Mouse (Mus musculus): ENCODE results near the gene Gm26620. TPM values are rescaled to one million over a fixed set of nuclear protein-coding genes. Genes with fewer than 3 reads are reported as not detected.

Gene Gm26620
- 0.37 TPM in 1 of 2 replicates, not detected in the other for polyA plus RNA-seq (2014; fragmentation: Nextera tagmentation; extraction: Ambion mirVana)

GRCm38 (mm10) chr1:170884978-170885561, at the start of gene Gm26620, which contains the start of gene Dusp12:
Gm26620 (plus strand) TSS chr1:170885065.
Dusp12 (minus strand) TSS chr1:170885540.
- H3K4me2 ChIP-seq (ENCODE audit: low read depth, low read length, severe bottlenecking), result peak within 1 kb of the TSS; percentile 73
- peak within 1 kb of the TSS; percentile 93 for H3K4me3 ChIP-seq (ENCODE audit: low read depth, low read length)
- H3K36me3 ChIP-seq (ENCODE audit: control insufficient read depth, insufficient read depth, low read length), result no peaks in the 10 kb centered on the region
- H3K9ac ChIP-seq (ENCODE audit: low read length), result peak within 1 kb of the TSS; percentile 86
- H3K4me1 ChIP-seq (replicated peaks; ENCODE audit: control insufficient read depth, insufficient read depth, low read length), result no peaks in the 10 kb centered on the region
- peak; percentile 91 for ATAC-seq (replicated peaks; ENCODE audit: low FRiP score)
- DNase-seq (ENCODE audit: low spot score), result peak; percentile 91
- under 1% methylated on average over 46 of the region's 46 CpGs for WGBS
- no peaks in the 10 kb centered on the region for H3K9me3 ChIP-seq (ENCODE audit: control insufficient read depth, low read length)
- H3K27me3 ChIP-seq (ENCODE audit: control insufficient read depth, insufficient read depth, low read length), result no peaks in the 10 kb centered on the region
- peak within 1 kb of the TSS; percentile 15; the same call in 1 of the 2 replicates for H3K27ac ChIP-seq (ENCODE audit: low read depth, low read length)

GRCm38 (mm10) chr1:170839685-170840084, 45.2 kb upstream of the Gm26620 start:
- no peak overlapping the region for H3K27ac ChIP-seq (ENCODE audit: low read depth, low read length)
- no peak overlapping the region for H3K4me2 ChIP-seq (ENCODE audit: low read depth, low read length, severe bottlenecking)
- no peaks in the 10 kb centered on the region for H3K4me1 ChIP-seq (replicated peaks; ENCODE audit: control insufficient read depth, insufficient read depth, low read length)
- DNase-seq (ENCODE audit: low spot score), result no peak
- H3K9ac ChIP-seq (ENCODE audit: low read length), result no peak overlapping the region
- no peaks in the 10 kb centered on the region for H3K36me3 ChIP-seq (ENCODE audit: control insufficient read depth, insufficient read depth, low read length)
- H3K4me3 ChIP-seq (ENCODE audit: low read depth, low read length), result no peak overlapping the region
- H3K9me3 ChIP-seq (ENCODE audit: control insufficient read depth, low read length), result no peaks in the 10 kb centered on the region
- no peak for ATAC-seq (replicated peaks; ENCODE audit: low FRiP score)
- H3K27me3 ChIP-seq (ENCODE audit: control insufficient read depth, insufficient read depth, low read length), result no peaks in the 10 kb centered on the region

DNA sequence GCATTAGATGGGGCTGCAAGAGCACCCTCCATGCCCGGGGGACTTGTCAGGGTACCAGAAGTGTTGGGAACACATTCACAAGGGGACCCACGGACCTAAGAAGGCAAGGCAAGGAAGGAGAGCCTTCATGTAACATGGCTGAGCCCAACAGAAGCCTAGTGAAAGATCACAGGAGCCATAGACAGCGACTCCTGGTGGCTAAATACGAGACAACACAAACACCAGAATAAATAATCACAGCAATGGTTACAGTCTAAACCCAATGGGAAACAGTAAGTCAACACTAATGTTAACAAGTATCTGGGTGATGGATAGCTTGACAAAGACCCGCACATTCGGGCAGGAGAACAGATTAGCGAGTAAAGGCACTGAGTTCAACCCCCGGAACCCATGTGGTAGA, 40.5 kb upstream of the Gm26620 start:
- DNase-seq (ENCODE audit: low spot score) (peak; percentile 62), ATAC-seq (replicated peaks; ENCODE audit: low FRiP score) (no peak)
- no peak overlapping the region for H3K27ac ChIP-seq (ENCODE audit: low read depth, low read length)
- H3K4me2 ChIP-seq (ENCODE audit: low read depth, low read length, severe bottlenecking), result no peak overlapping the region
- WGBS, result 54% methylated on average over 8 of the region's 8 CpGs
- no peak overlapping the region for H3K9ac ChIP-seq (ENCODE audit: low read length)
- no peaks in the 10 kb centered on the region for H3K27me3 ChIP-seq (ENCODE audit: control insufficient read depth, insufficient read depth, low read length)
- no peaks in the 10 kb centered on the region for H3K36me3 ChIP-seq (ENCODE audit: control insufficient read depth, insufficient read depth, low read length)
- no peak overlapping the region for H3K4me3 ChIP-seq (ENCODE audit: low read depth, low read length)
- no peaks in the 10 kb centered on the region for H3K4me1 ChIP-seq (replicated peaks; ENCODE audit: control insufficient read depth, insufficient read depth, low read length)
- H3K9me3 ChIP-seq (ENCODE audit: control insufficient read depth, low read length), result no peaks in the 10 kb centered on the region

- H3K27ac ChIP-seq (ENCODE audit: low read depth, low read length), result no peak overlapping the region
Measured at GRCm38 (mm10) chr1:170845448-170846307, 39.2 kb upstream of the Gm26620 start.

DNA sequence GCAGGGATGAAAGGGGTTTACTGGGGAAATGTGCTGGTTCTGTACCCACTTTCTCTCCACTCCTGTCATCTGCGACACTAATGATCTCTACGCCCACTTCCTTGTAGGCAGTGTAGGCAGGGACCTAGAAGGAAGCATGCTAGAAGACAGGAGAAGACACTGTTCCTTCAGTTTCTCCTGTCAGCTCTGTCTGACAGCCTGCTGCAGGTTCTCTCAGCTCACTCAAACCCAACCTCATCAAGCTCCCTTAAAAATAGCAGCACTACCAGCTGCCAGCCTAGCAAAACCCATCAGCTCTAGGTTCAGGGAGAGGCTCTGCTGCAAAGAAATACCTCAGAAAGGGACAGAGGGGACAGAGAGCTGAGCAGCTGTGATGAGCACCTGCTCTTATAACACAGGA, 34.9 kb upstream of the Gm26620 start:
- no peaks in the 10 kb centered on the region for H3K27me3 ChIP-seq (ENCODE audit: control insufficient read depth, insufficient read depth, low read length)
- no peak overlapping the region for H3K4me2 ChIP-seq (ENCODE audit: low read depth, low read length, severe bottlenecking)
- 94% methylated on average over 2 of the region's 2 CpGs for WGBS
- no peak overlapping the region for H3K9ac ChIP-seq (ENCODE audit: low read length)
- no peaks in the 10 kb centered on the region for H3K36me3 ChIP-seq (ENCODE audit: control insufficient read depth, insufficient read depth, low read length)
- no peaks in the 10 kb centered on the region for H3K4me1 ChIP-seq (replicated peaks; ENCODE audit: control insufficient read depth, insufficient read depth, low read length)
- no peak overlapping the region for H3K4me3 ChIP-seq (ENCODE audit: low read depth, low read length)
- ATAC-seq (replicated peaks; ENCODE audit: low FRiP score) (no peak), DNase-seq (ENCODE audit: low spot score) (no peak)
- no peak overlapping the region for H3K27ac ChIP-seq (ENCODE audit: low read depth, low read length)
- no peaks in the 10 kb centered on the region for H3K9me3 ChIP-seq (ENCODE audit: control insufficient read depth, low read length)

More at GRCm38 (mm10) chr1:170845448-170846307, 39.2 kb upstream of the Gm26620 start:
- no peak overlapping the region for H3K9ac ChIP-seq (ENCODE audit: low read length)
- ATAC-seq (replicated peaks; ENCODE audit: low FRiP score) (no peak), DNase-seq (ENCODE audit: low spot score) (no peak)
- H3K9me3 ChIP-seq (ENCODE audit: control insufficient read depth, low read length), result no peaks in the 10 kb centered on the region
- no peaks in the 10 kb centered on the region for H3K4me1 ChIP-seq (replicated peaks; ENCODE audit: control insufficient read depth, insufficient read depth, low read length)
- no peaks in the 10 kb centered on the region for H3K27me3 ChIP-seq (ENCODE audit: control insufficient read depth, insufficient read depth, low read length)
- H3K36me3 ChIP-seq (ENCODE audit: control insufficient read depth, insufficient read depth, low read length), result no peaks in the 10 kb centered on the region
- no peak overlapping the region for H3K4me2 ChIP-seq (ENCODE audit: low read depth, low read length, severe bottlenecking)
- no peak overlapping the region for H3K4me3 ChIP-seq (ENCODE audit: low read depth, low read length)
- 48% methylated on average over 10 of the region's 10 CpGs for WGBS

DNA sequence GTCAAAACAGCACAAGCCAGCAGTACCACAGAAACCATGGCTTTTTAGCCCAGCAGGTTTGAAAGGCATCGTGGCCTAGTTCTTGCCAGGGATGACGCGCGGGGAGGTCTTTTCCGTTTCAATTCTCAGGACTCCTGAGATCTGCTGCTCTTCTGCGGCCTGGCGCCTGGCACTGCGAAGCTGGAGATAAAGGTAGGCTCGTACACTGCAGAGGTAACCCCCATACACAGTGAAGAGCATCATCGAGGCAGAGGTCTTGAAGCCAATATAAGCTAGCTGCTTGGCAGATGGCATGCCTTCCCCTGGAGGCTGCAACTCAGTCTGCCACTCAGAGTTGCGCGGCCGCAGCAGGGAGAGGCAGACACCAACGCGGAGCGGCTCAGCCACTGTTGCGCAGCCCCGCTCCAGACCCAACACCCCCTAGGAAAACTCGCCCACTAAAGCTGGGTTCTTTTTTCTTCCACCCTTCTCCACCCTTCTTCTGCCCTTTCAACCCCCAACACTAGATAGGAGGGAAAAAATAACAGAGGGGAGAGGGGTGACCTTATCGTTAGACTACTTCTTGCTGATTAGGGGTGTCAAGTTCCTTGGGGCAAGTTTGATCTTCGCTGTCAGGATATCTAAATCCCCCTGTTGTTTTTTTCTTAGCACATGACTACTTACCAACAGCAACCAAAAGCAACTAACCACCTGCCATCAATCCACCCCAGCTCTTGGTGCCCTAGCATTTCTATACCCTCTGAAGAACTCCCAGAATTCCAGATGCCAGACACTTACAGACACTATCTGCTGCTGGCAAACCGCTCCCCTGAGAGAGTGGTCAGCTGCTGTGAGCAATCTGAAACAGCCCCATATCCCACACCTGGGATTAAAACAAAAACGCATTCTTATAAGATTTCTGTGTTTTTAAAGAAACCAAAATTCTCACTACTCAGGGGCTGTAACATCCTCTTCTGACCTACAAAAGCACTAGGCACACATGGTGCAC, 33.9 kb upstream of the Gm26620 start:
- DNase-seq (ENCODE audit: low spot score), result no peak
- Histone ChIP-seq H3K9me3 (ENCODE audit: control insufficient read depth, low read length) (no peaks in the 10 kb centered on the region), H3K36me3 (ENCODE audit: control insufficient read depth, insufficient read depth, low read length) (no peaks in the 10 kb centered on the region), H3K4me1 (replicated peaks; ENCODE audit: control insufficient read depth, insufficient read depth, low read length) (no peaks in the 10 kb centered on the region), H3K27me3 (ENCODE audit: control insufficient read depth, insufficient read depth, low read length) (no peaks in the 10 kb centered on the region), H3K4me3 (ENCODE audit: low read depth, low read length) (no peak overlapping the region), H3K27ac (ENCODE audit: low read depth, low read length) (no peak overlapping the region), H3K4me2 (ENCODE audit: low read depth, low read length, severe bottlenecking) (no peak overlapping the region), H3K9ac (ENCODE audit: low read length) (no peak overlapping the region)
- ATAC-seq (replicated peaks; ENCODE audit: low FRiP score), result no peak
- WGBS, result 90% methylated on average over 23 of the region's 23 CpGs

- H3K27me3 ChIP-seq (ENCODE audit: control insufficient read depth, insufficient read depth, low read length), result no peaks in the 10 kb centered on the region
- no peaks in the 10 kb centered on the region for H3K36me3 ChIP-seq (ENCODE audit: control insufficient read depth, insufficient read depth, low read length)
- H3K9me3 ChIP-seq (ENCODE audit: control insufficient read depth, low read length), result no peaks in the 10 kb centered on the region
- no peak overlapping the region for H3K4me3 ChIP-seq (ENCODE audit: low read depth, low read length)
- no peak for DNase-seq (ENCODE audit: low spot score)
- H3K9ac ChIP-seq (ENCODE audit: low read length), result no peak overlapping the region
- no peak overlapping the region for H3K4me2 ChIP-seq (ENCODE audit: low read depth, low read length, severe bottlenecking)
- no peaks in the 10 kb centered on the region for H3K4me1 ChIP-seq (replicated peaks; ENCODE audit: control insufficient read depth, insufficient read depth, low read length)
- 98% methylated on average over 3 of the region's 3 CpGs for WGBS
- ATAC-seq (replicated peaks; ENCODE audit: low FRiP score), result no peak
- H3K27ac ChIP-seq (ENCODE audit: low read depth, low read length), result no peak overlapping the region
Measured at GRCm38 (mm10) chr1:170853604-170854003, 31.3 kb upstream of the Gm26620 start.

GRCm38 (mm10) chr1:170855056-170855760, 29.7 kb upstream of the Gm26620 start:
- Histone ChIP-seq H3K9me3 (ENCODE audit: control insufficient read depth, low read length) (no peaks in the 10 kb centered on the region), H3K4me1 (replicated peaks; ENCODE audit: control insufficient read depth, insufficient read depth, low read length) (no peaks in the 10 kb centered on the region), H3K4me3 (ENCODE audit: low read depth, low read length) (no peak overlapping the region), H3K36me3 (ENCODE audit: control insufficient read depth, insufficient read depth, low read length) (no peaks in the 10 kb centered on the region), H3K27ac (ENCODE audit: low read depth, low read length) (no peak overlapping the region), H3K9ac (ENCODE audit: low read length) (no peak overlapping the region), H3K27me3 (ENCODE audit: control insufficient read depth, insufficient read depth, low read length) (no peaks in the 10 kb centered on the region), H3K4me2 (ENCODE audit: low read depth, low read length, severe bottlenecking) (no peak overlapping the region)
- DNase-seq (ENCODE audit: low spot score) (no peak), ATAC-seq (replicated peaks; ENCODE audit: low FRiP score) (no peak)
- WGBS, result 88% methylated on average over 13 of the region's 13 CpGs
